Mouse (Mus musculus) intestine, embryonic 15.5 days (tissue): Measurements from ENCODE around the gene Ptprj. TPM values are rescaled to one million over a fixed set of nuclear protein-coding genes. Genes with fewer than 3 reads are reported as not detected.

Source experiments
- ATAC-seq: fragments of 200-750 bp; cut with Nextera tagmentation; 2 replicates; pipeline ENCODE4 v1.8.0; 2017; ENCODE audit warnings: moderate TSS enrichment, moderate library complexity
- H3K27ac ChIP-seq: fragments of 300-500 bp; sonication (generic); 2 replicates; pipeline ENCODE4 v1.5.1; 2015; ENCODE audit warnings: mild to moderate bottlenecking, inconsistent platforms
- H3K27me3 ChIP-seq: fragments of 300-500 bp; sonication (generic); replicated peaks from 2 replicates; pipeline ENCODE4 v1.6.1; 2015; ENCODE audit warnings: inconsistent platforms
- H3K36me3 ChIP-seq: fragments of 300-500 bp; sonication (generic); 2 replicates; pipeline ENCODE4 v1.6.1; 2015; ENCODE audit warnings: inconsistent platforms
- H3K4me1 ChIP-seq: fragments of 300-500 bp; sonication (generic); replicated peaks from 2 replicates; pipeline ENCODE4 v1.6.1; 2015; ENCODE audit warnings: inconsistent platforms
- H3K4me2 ChIP-seq: fragments of 300-500 bp; sonication (generic); replicated peaks from 2 replicates; pipeline ENCODE4 v1.6.1; 2015; ENCODE audit warnings: mild to moderate bottlenecking, inconsistent platforms
- H3K4me3 ChIP-seq: fragments of 300-500 bp; sonication (generic); replicated peaks from 2 replicates; pipeline ENCODE4 v1.5.1; 2015; ENCODE audit warnings: inconsistent platforms
- H3K9ac ChIP-seq: fragments of 300-500 bp; sonication (generic); 2 replicates; pipeline ENCODE4 v1.6.1; 2015; ENCODE audit warnings: inconsistent platforms
- H3K9me3 ChIP-seq: fragments of 300-500 bp; sonication (generic); 2 replicates; pipeline ENCODE4 v1.6.1; 2016; ENCODE audit warnings: inconsistent platforms
- WGBS: fragments of 180-500 bp; shearing (Covaris S2); methylation state at CpG from one replicate; pipeline ENCODE4 v1.1.7; 2015; 5-methylcytosine and 5-hydroxymethylcytosine counted together
- polyA plus RNA-seq: library from polyadenylated mRNA; unstranded; fragments of >200 nt; fragmentation: Nextera tagmentation; extraction: Ambion mirVana; gene quantifications from 2 replicates; pipeline ENCODE4 v1.2.1, GENCODE M21; 2015

The Ptprj gene
- polyA plus RNA-seq, 1 experiment from 2014 or later, result 4.4 TPM

- Histone ChIP-seq H3K4me2 (no peak overlapping the region), H3K9me3 (no peaks in the 10 kb centered on the region), H3K4me1 (peaks cover 19% of the 10 kb centered on the region), H3K9ac (no peak overlapping the region), H3K36me3 (no peaks in the 10 kb centered on the region), H3K27me3 (no peaks in the 10 kb centered on the region), H3K27ac (peak overlapping the region; percentile 38), H3K4me3 (no peak overlapping the region)
- WGBS, result 75% methylated on average over 7 of the region's 7 CpGs
- peak; percentile 90 for ATAC-seq
Observed at GRCm38 (mm10) chr2:90565192-90565929, 15.1 kb downstream of the Ptprj start.

DNA sequence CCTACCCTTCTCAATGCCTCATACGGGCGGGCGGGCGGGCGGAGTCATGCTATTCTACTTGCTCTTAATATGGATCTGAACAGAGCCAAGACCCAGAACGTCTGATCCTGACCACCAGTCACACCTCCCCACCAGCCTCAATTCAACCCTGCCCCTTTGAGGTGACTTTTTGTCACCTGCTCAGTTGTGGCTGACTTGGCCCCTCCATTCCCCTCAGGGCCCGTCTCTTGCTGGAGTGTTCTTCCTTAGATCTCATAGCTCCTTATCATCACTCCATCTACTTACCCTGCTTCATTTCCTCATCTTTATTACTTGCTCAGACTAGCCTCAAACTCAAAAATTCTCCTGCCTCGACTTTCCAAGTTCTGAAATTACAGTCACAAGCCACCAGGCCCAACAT is 15.9 kb downstream of the Ptprj start:
- Histone ChIP-seq H3K4me2 (no peak overlapping the region), H3K27me3 (no peaks in the 10 kb centered on the region), H3K4me3 (no peak overlapping the region), H3K4me1 (peaks cover 19% of the 10 kb centered on the region), H3K27ac (no peak overlapping the region), H3K9ac (no peak overlapping the region), H3K36me3 (no peaks in the 10 kb centered on the region), H3K9me3 (no peaks in the 10 kb centered on the region)
- no peak for ATAC-seq
- WGBS, result 79% methylated on average over 8 of the region's 8 CpGs

- 66% methylated on average over 4 of the region's 4 CpGs for WGBS
- Histone ChIP-seq H3K4me2 (no peak overlapping the region), H3K4me3 (no peak overlapping the region), H3K9me3 (no peaks in the 10 kb centered on the region), H3K27me3 (no peaks in the 10 kb centered on the region), H3K27ac (no peak overlapping the region), H3K9ac (no peak overlapping the region), H3K4me1 (peaks cover 19% of the 10 kb centered on the region), H3K36me3 (no peaks in the 10 kb centered on the region)
- ATAC-seq, result no peak
Observed at GRCm38 (mm10) chr2:90563171-90563570, 17.3 kb downstream of the Ptprj start.

GRCm38 (mm10) chr2:90562126-90562670 is 18.2 kb downstream of the Ptprj start:
- H3K27me3 ChIP-seq, result no peaks in the 10 kb centered on the region
- no peak overlapping the region for H3K9ac ChIP-seq
- no peak overlapping the region for H3K4me2 ChIP-seq
- no peaks in the 10 kb centered on the region for H3K36me3 ChIP-seq
- H3K4me1 ChIP-seq, result peaks cover 19% of the 10 kb centered on the region
- WGBS, result 64% methylated on average over 8 of the region's 8 CpGs
- H3K4me3 ChIP-seq, result no peak overlapping the region
- no peak for ATAC-seq
- no peaks in the 10 kb centered on the region for H3K9me3 ChIP-seq
- H3K27ac ChIP-seq, result no peak overlapping the region

GRCm38 (mm10) chr2:90560197-90560843 is 20.1 kb downstream of the Ptprj start:
- Histone ChIP-seq H3K27me3 (no peaks in the 10 kb centered on the region), H3K36me3 (no peaks in the 10 kb centered on the region), H3K9ac (no peak overlapping the region), H3K27ac (no peak overlapping the region; the same call in 1 of the 2 replicates), H3K9me3 (no peaks in the 10 kb centered on the region), H3K4me1 (peaks cover 13% of the 10 kb centered on the region; the same call in 1 of the 2 replicates), H3K4me3 (no peak overlapping the region), H3K4me2 (no peak overlapping the region)
- peak; percentile 79 for ATAC-seq
- WGBS, result 50% methylated on average over 6 of the region's 6 CpGs

DNA sequence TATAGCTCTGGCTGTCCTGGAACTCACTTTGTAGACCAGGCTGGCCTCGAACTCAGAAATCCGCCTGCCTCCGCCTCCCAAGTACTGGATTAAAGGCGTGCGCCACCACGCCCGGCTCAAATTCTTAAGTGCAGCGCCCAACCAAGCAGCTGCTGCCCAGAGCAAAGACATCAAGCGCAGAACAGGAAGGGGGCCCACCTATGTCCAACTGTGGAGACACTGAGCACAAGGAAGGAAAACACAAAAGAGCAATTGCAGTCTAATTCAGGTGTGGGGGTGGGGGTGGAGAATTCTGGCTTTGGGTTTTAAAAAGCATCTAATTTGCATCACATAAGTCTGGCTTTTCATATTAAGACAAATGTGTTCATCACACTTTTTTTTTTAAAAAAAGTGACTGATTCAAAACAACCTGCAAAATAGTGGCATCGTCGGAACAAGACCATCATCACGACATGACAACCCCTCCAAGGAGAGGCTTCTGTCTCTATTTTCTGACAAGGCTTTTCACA is 20.7 kb downstream of the Ptprj start:
- Histone ChIP-seq H3K4me3 (no peak overlapping the region), H3K4me2 (no peak overlapping the region), H3K9me3 (no peaks in the 10 kb centered on the region), H3K27ac (no peak overlapping the region), H3K36me3 (no peaks in the 10 kb centered on the region), H3K27me3 (no peaks in the 10 kb centered on the region), H3K4me1 (peaks cover 13% of the 10 kb centered on the region; the same call in 1 of the 2 replicates), H3K9ac (no peak overlapping the region)
- ATAC-seq, result no peak
- WGBS, result 83% methylated on average over 12 of the region's 12 CpGs

- Histone ChIP-seq H3K27ac (no peak overlapping the region), H3K9me3 (no peaks in the 10 kb centered on the region), H3K4me3 (no peak overlapping the region), H3K27me3 (no peaks in the 10 kb centered on the region), H3K36me3 (no peaks in the 10 kb centered on the region), H3K4me2 (no peak overlapping the region), H3K9ac (no peak overlapping the region), H3K4me1 (peaks cover 13% of the 10 kb centered on the region; the same call in 1 of the 2 replicates)
- no peak for ATAC-seq
- WGBS, result 82% methylated on average over 2 of the region's 2 CpGs
Observed at GRCm38 (mm10) chr2:90559015-90559687, 21.3 kb downstream of the Ptprj start.

- Histone ChIP-seq H3K9ac (no peak overlapping the region), H3K27ac (no peak overlapping the region), H3K9me3 (no peaks in the 10 kb centered on the region), H3K36me3 (no peaks in the 10 kb centered on the region), H3K4me2 (no peak overlapping the region), H3K4me3 (no peak overlapping the region), H3K4me1 (peaks cover 13% of the 10 kb centered on the region; the same call in 1 of the 2 replicates), H3K27me3 (no peaks in the 10 kb centered on the region)
- 87% methylated on average over 11 of the region's 11 CpGs for WGBS
- no peak for ATAC-seq
Observed at GRCm38 (mm10) chr2:90558361-90558760, 22.1 kb downstream of the Ptprj start.

GRCm38 (mm10) chr2:90557913-90558312 is 22.5 kb downstream of the Ptprj start:
- Histone ChIP-seq H3K4me1 (peaks cover 13% of the 10 kb centered on the region; the same call in 1 of the 2 replicates), H3K27me3 (no peaks in the 10 kb centered on the region), H3K9ac (no peak overlapping the region), H3K4me2 (no peak overlapping the region), H3K4me3 (no peak overlapping the region), H3K36me3 (no peaks in the 10 kb centered on the region), H3K9me3 (no peaks in the 10 kb centered on the region), H3K27ac (no peak overlapping the region)
- no peak for ATAC-seq
- 87% methylated on average over 3 of the region's 3 CpGs for WGBS

- H3K4me2 ChIP-seq, result no peak overlapping the region
- H3K36me3 ChIP-seq, result no peaks in the 10 kb centered on the region
- whole genome bisulfite sequencing, result 81% methylated on average over 5 of the region's 5 CpGs
- no peak overlapping the region for H3K4me3 ChIP-seq
- 0 out of 2 replicates have a peak, but pooled peaks cover 5% of the 10 kb centered on the region for H3K4me1 ChIP-seq
- H3K27me3 ChIP-seq, result no peaks in the 10 kb centered on the region
- H3K9me3 ChIP-seq, result no peaks in the 10 kb centered on the region
- H3K27ac ChIP-seq, result no peak overlapping the region
- no peak for ATAC-seq
- H3K9ac ChIP-seq, result no peak overlapping the region
Observed at GRCm38 (mm10) chr2:90555744-90556143, 24.7 kb downstream of the Ptprj start.

- H3K36me3 ChIP-seq, result no peaks in the 10 kb centered on the region
- H3K9ac ChIP-seq, result no peak overlapping the region
- no peaks in the 10 kb centered on the region for H3K9me3 ChIP-seq
- 0 out of 2 replicates have a peak, but pooled peaks cover 4% of the 10 kb centered on the region for H3K4me1 ChIP-seq
- no peaks in the 10 kb centered on the region for H3K27me3 ChIP-seq
- 73% methylated on average over 4 of the region's 4 CpGs for WGBS
- H3K4me2 ChIP-seq, result no peak overlapping the region
- no peak for ATAC-seq
- no peak overlapping the region for H3K4me3 ChIP-seq
- H3K27ac ChIP-seq, result no peak overlapping the region
Observed at GRCm38 (mm10) chr2:90554806-90555205, 25.6 kb downstream of the Ptprj start.

DNA sequence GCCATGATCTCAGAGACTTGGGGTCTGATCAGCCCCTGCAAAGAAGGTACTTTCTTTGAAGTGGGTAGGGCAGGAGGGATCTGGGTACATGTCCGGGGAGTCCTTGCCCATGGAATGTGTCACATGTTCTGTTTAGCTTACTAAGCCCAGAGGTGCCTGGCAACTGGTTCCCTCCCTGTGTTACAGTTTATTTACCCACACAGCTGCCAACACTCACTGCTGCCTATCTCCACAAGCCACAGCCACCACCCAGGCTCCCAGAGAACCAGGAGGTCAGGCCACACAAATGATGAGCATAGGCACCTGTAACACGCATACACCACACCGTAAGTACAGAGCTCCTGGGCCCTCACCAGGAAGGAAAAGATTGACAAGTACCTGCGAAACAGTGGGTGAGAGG is 26.6 kb downstream of the Ptprj start:
- H3K9me3 ChIP-seq, result no peaks in the 10 kb centered on the region
- 69% methylated on average over 4 of the region's 4 CpGs for whole genome bisulfite sequencing
- no peak overlapping the region for H3K27ac ChIP-seq
- no peak overlapping the region for H3K4me2 ChIP-seq
- H3K9ac ChIP-seq, result no peak overlapping the region
- peak; percentile 53 for ATAC-seq
- H3K27me3 ChIP-seq, result no peaks in the 10 kb centered on the region
- H3K4me1 ChIP-seq, result 0 out of 2 replicates have a peak, but pooled peaks cover 4% of the 10 kb centered on the region
- no peaks in the 10 kb centered on the region for H3K36me3 ChIP-seq
- no peak overlapping the region for H3K4me3 ChIP-seq
